Mouse (Mus musculus) heart, adult 2 months (tissue): Measurements from ENCODE around the gene Cox5b. TPM values are rescaled to one million over a fixed set of nuclear protein-coding genes. Genes with fewer than 3 reads are reported as not detected.
"Not testable (repeated sequence)": the region's sequence is repeated elsewhere in the genome, so short reads cannot be mapped to it uniquely, and the experiment has no call there.

Experiments
- DNase-seq, 2 experiments: peaks; one replicate each; pipeline ENCODE4 v3.0.0; 2021
- H3K27ac ChIP-seq: fragments of 200-600 bp; 2 replicates; pipeline ENCODE4 v1.8.1; 2022
- H3K27me3 ChIP-seq: fragments of 200-500 bp; 2 replicates; pipeline ENCODE4 v1.6.1; 2012; ENCODE audit warnings: mild to moderate bottlenecking, low read length, inconsistent platforms, mixed read lengths; ENCODE audit not compliant: control insufficient read depth, insufficient read depth
- H3K36me3 ChIP-seq: fragments of 200-500 bp; 2 replicates; pipeline ENCODE4 v1.6.1; 2012; ENCODE audit warnings: low read length, inconsistent platforms; ENCODE audit not compliant: control insufficient read depth, insufficient read depth
- H3K4me1 ChIP-seq: fragments of 200-500 bp; 2 replicates; pipeline ENCODE4 v1.6.1; 2011; ENCODE audit warnings: low read length; ENCODE audit not compliant: control insufficient read depth, insufficient read depth
- H3K4me3 ChIP-seq: fragments of 200-600 bp; 2 replicates; pipeline ENCODE4 v1.8.1; 2022
- H3K79me2 ChIP-seq: fragments of 200-500 bp; replicated peaks from 2 replicates; pipeline ENCODE4 v1.6.1; 2012; ENCODE audit warnings: mild to moderate bottlenecking, inconsistent platforms, low read length, moderate library complexity, mixed read lengths; ENCODE audit not compliant: control insufficient read depth, insufficient read depth
- H3K9ac ChIP-seq: fragments of 200-500 bp; 2 replicates; pipeline ENCODE4 v1.6.1; 2012; ENCODE audit warnings: low read depth, mild to moderate bottlenecking, control low read depth, inconsistent platforms, low read length, mixed read lengths
- CTCF ChIP-seq: fragments of 200-600 bp; IDR thresholded peaks from 2 replicates; pipeline ENCODE4 v1.8.1; 2022; ENCODE audit warnings: antibody characterized with exemption, mild to moderate bottlenecking, moderate library complexity
- EP300 ChIP-seq: fragments of 200-500 bp; IDR thresholded peaks from 2 replicates; pipeline ENCODE4 v1.6.1; 2011; ENCODE audit warnings: low read depth, low read length, control low read depth; ENCODE audit not compliant: insufficient read depth
- POLR2A ChIP-seq: fragments of 200-500 bp; IDR thresholded peaks from 2 replicates; pipeline ENCODE4 v1.6.1; 2011; ENCODE audit warnings: mild to moderate bottlenecking, low read depth, low read length, control low read depth; ENCODE audit not compliant: insufficient read depth
- WGBS: fragments of 180-500 bp; shearing (Covaris S2); methylation state at CpG from one replicate; pipeline ENCODE4 v1.1.7; 2018; 5-methylcytosine and 5-hydroxymethylcytosine counted together
- intact Hi-C: fragments of 180-260 bp; cut with DNase I; formaldehyde crosslinking; loops from one replicate; pipeline ENCODE4 v1.15.1; 2025
- polyA plus RNA-seq: library from polyadenylated mRNA; depleted of rRNA; stranded (reverse); fragments of >200 nt; gene quantifications from 2 replicates; pipeline ENCODE4 v1.2.3, GENCODE M21; 2012
- total RNA-seq, 2 experiments: library from RNA; stranded (reverse); gene quantifications; 2 replicates each; pipeline ENCODE4 v1.2.3; 2021

Gene Cox5b
- total and polyA plus RNA-seq, 3 experiments: 1,963 to 2,380 (median 2,054) TPM

- no peak overlapping the region for H3K9ac ChIP-seq
- TF ChIP-seq POLR2A: no peak
- TF ChIP-seq CTCF: no peak
- TF ChIP-seq EP300: no peak
- no peaks in the 10 kb centered on the region for H3K79me2 ChIP-seq
- H3K4me1 ChIP-seq: no peaks in the 10 kb centered on the region
- no peak overlapping the region for H3K27ac ChIP-seq
- no peak for DNase-seq
- no peaks in the 10 kb centered on the region for H3K36me3 ChIP-seq
- no peak overlapping the region for H3K4me3 ChIP-seq
- WGBS: 80% methylated on average over 3 of the region's 3 CpGs
- H3K27me3 ChIP-seq: no peaks in the 10 kb centered on the region
- intact Hi-C loops: no loop called here
Measured at GRCm38 (mm10) chr1:36656233-36656632, 35.0 kb upstream of the Cox5b start.

GRCm38 (mm10) chr1:36657658-36658415 lies 33.4 kb upstream of the Cox5b start:
- TF ChIP-seq POLR2A (no peak), EP300 (no peak), CTCF (no peak)
- H3K36me3 ChIP-seq: no peaks in the 10 kb centered on the region
- H3K27me3 ChIP-seq: no peaks in the 10 kb centered on the region
- WGBS: 59% methylated on average over 4 of the region's 4 CpGs
- no peaks in the 10 kb centered on the region for H3K79me2 ChIP-seq
- H3K9ac ChIP-seq: no peak overlapping the region
- DNase-seq: no peak
- intact Hi-C loops: no loop called here
- no peak overlapping the region for H3K4me3 ChIP-seq
- no peaks in the 10 kb centered on the region for H3K4me1 ChIP-seq
- no peak overlapping the region for H3K27ac ChIP-seq

- no peak overlapping the region for H3K9ac ChIP-seq
- intact Hi-C loops: no loop called here
- H3K4me3 ChIP-seq: no peak overlapping the region
- no peaks in the 10 kb centered on the region for H3K4me1 ChIP-seq
- H3K27me3 ChIP-seq: no peaks in the 10 kb centered on the region
- no peaks in the 10 kb centered on the region for H3K79me2 ChIP-seq
- 75% methylated on average over 7 of the region's 7 CpGs for WGBS
- H3K36me3 ChIP-seq: no peaks in the 10 kb centered on the region
- H3K27ac ChIP-seq: no peak overlapping the region
- DNase-seq: no peak
- no peak for TF ChIP-seq CTCF
- no peak for TF ChIP-seq POLR2A
- no peak for TF ChIP-seq EP300
Measured at GRCm38 (mm10) chr1:36658621-36659399, 32.4 kb upstream of the Cox5b start.

GRCm38 (mm10) chr1:36664457-36664856 lies 26.8 kb upstream of the Cox5b start:
- H3K36me3 ChIP-seq: no peaks in the 10 kb centered on the region
- H3K79me2 ChIP-seq: no peaks in the 10 kb centered on the region
- WGBS: 40% methylated on average over 4 of the region's 4 CpGs
- H3K27me3 ChIP-seq: no peaks in the 10 kb centered on the region
- intact Hi-C loops: loop anchor here (1.0 kb wide), 1 partner anchor 117 kb away; the partner anchor contains the start of gene Ankrd39
- TF ChIP-seq EP300 (no peak), POLR2A (no peak), CTCF (peak; percentile 65)
- no peak overlapping the region for H3K9ac ChIP-seq
- peak in 1 of 2 experiments; percentile 25 for DNase-seq
- H3K27ac ChIP-seq: no peak overlapping the region
- H3K4me3 ChIP-seq: no peak overlapping the region
- H3K4me1 ChIP-seq: no peaks in the 10 kb centered on the region

GRCm38 (mm10) chr1:36665165-36665723 lies 26.0 kb upstream of the Cox5b start:
- no peak overlapping the region for H3K4me3 ChIP-seq
- H3K36me3 ChIP-seq: no peaks in the 10 kb centered on the region
- no peak for DNase-seq
- no peak for TF ChIP-seq CTCF
- TF ChIP-seq EP300: no peak
- TF ChIP-seq POLR2A: no peak
- no peaks in the 10 kb centered on the region for H3K4me1 ChIP-seq
- no peak overlapping the region for H3K27ac ChIP-seq
- H3K79me2 ChIP-seq: no peaks in the 10 kb centered on the region
- 88% methylated on average over 11 of the region's 11 CpGs for WGBS
- intact Hi-C loops: no loop called here
- H3K9ac ChIP-seq: no peak overlapping the region
- no peaks in the 10 kb centered on the region for H3K27me3 ChIP-seq

- Histone ChIP-seq H3K27me3 (no peaks in the 10 kb centered on the region), H3K27ac (no peak overlapping the region), H3K79me2 (no peaks in the 10 kb centered on the region), H3K9ac (no peak overlapping the region), H3K4me1 (no peaks in the 10 kb centered on the region), H3K36me3 (no peaks in the 10 kb centered on the region), H3K4me3 (no peak overlapping the region)
- WGBS: 64% methylated on average over 4 of the region's 4 CpGs
- DNase-seq: no peak
- TF ChIP-seq CTCF: no peak
- no peak for TF ChIP-seq POLR2A
- no peak for TF ChIP-seq EP300
- intact Hi-C loops: no loop called here
Measured at GRCm38 (mm10) chr1:36665934-36666333, 25.3 kb upstream of the Cox5b start.

- H3K27me3 ChIP-seq, H3K9ac ChIP-seq, intact Hi-C loops, DNase-seq, H3K4me1 ChIP-seq, H3K79me2 ChIP-seq, H3K27ac ChIP-seq, H3K4me3 ChIP-seq, H3K36me3 ChIP-seq: not testable (repeated sequence)
- 80% methylated on average over 4 of the region's 4 CpGs for WGBS
Measured at GRCm38 (mm10) chr1:36668007-36668406, 23.2 kb upstream of the Cox5b start.
